Mouse (Mus musculus) adrenal gland, adult 18-20 months (tissue): ENCODE measurements at regions not wholly inside any gene's neighbourhood (a gene's known extent, or its start where the extent isn't known, plus 50 kb on each side); places are given as distances from the start of the nearest gene placed in this dataset.

Source experiments
- DNase-seq, 2 experiments: peaks; one replicate each; pipeline ENCODE4 v3.0.0; 2021 to 2022; ENCODE audit warnings: low spot score in 2 of 2

DNA sequence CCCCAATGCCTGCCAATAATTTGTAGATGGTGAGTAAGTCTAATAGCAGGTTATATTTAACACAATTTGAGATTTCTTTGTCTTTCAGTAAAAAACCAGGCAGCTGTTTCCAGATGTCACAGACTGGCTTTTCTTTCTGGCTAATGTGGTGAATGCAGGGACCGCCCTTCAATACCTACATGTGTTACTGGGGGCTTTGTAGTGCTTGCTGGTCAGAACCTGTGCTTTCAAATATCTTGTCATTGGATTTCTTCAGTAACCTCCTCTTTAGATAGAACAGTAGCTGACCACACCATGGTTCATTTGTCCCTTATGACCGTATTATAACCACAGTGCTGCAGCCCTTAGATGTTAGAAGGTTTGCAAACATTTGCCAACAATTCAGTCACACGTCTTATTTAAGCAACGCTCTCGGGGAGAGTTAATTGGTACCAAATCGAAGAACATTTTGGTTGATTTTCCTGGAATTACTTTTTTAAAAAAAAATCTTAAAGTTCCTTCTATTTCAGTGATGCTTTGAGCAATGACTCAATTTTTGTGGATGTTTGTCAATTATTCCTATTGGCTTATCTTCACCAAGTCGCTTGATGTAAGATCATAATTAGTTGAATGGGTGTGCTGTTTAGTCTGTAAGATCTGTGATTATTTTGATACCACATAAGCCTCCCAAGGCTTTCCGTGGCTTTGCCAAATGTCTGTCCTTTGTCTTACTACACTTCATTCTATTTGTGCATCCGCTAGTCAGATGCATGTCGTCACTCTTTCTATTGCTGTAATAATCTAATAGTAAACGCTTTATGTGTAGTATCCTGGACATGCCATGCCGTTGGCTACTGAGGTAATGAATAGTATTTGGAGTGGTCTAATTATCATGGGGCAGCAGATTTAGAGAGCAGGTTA lies 436.9 kb upstream of the Meis1 start:
- no peak for DNase-seq

DNA sequence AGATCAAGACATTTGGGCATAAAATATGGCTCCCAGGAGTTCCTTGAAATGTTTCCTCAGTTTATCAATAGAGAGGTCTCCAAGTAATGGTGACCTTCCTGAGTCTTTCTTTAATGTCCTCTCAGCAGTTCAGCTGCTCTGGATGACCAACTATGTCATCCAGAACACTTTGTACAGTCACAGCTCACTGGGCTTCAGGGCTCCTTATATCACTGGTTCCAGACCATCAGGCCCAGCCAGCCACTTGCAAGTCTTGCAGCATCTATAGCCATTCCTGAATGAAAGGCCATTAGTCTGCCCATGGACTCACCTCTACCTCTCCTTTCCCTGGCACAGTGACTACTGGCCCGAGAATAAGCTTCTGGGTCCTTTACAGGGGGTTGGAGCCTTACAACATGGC lies 437.8 kb upstream of the Meis1 start:
- no peak for DNase-seq

DNA sequence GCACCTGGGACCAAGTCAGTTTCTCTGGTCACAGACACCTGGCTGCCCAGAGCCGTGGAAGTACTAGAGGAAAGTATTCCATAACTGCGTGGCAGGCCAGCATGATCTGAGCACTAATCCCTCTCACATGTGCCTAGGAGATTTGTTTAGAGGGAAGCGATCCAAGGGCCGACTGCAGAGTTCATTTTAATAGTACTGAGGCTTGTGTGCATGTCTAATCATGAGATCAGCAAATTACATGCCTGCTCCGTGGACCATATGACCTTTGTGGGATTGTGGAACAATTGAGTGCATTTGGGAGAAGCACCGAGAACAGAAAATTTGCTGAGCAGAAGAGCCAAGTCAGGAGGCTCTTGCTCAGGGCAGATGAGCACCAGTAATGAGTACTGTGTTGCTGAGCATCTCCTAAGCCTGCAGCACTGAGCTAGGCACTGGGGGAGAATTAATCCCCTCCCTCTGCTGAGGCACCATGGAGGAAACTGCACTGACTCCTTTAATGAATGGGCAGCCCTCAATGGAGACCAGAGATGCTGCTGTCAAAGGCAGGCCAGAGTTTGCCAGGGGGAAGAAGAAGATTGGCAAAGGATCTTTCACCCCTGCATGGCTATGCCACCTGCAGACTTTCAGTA lies 445.1 kb upstream of the Meis1 start:
- DNase-seq = no peak

DNA sequence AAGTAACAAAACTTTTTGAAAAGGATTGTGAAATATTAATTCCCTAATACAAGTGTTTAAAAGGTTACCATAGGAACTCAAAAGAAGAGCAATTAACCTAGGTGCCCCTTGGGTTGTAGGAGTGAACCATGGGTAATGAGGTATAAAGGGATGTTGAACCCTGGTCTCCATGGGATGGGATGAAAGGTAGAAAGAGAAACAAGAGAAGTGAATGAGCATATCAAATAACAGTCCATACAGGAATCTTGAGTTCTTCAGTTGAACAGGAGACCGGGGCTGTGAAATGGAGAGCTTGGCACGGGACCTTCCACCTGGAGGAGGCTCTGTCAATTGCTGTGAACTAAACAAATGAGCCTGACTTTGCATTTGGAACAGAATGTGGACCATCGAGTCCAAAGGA lies 449.6 kb upstream of the Meis1 start:
- DNase-seq = no peak

DNA sequence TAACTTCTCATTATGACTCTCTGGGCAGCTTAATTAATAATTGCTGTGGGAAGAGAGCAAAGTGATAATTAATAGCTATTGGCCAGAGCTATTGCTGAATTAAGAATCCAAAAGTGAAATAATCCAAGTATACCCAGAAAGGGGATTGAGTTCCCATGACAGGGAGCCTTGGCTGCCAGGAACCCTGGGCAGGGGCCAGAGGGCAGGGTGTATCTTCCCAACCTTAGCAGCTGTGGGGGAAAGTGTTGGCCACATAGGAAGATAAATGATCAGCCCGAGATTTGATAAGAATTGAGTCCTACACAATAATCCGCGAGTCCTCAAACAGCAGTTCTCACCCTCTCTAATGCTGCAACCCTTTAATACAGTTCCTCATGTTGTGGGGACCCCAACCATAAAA lies 450.0 kb upstream of the Meis1 start:
- DNase-seq = no peak

DNA sequence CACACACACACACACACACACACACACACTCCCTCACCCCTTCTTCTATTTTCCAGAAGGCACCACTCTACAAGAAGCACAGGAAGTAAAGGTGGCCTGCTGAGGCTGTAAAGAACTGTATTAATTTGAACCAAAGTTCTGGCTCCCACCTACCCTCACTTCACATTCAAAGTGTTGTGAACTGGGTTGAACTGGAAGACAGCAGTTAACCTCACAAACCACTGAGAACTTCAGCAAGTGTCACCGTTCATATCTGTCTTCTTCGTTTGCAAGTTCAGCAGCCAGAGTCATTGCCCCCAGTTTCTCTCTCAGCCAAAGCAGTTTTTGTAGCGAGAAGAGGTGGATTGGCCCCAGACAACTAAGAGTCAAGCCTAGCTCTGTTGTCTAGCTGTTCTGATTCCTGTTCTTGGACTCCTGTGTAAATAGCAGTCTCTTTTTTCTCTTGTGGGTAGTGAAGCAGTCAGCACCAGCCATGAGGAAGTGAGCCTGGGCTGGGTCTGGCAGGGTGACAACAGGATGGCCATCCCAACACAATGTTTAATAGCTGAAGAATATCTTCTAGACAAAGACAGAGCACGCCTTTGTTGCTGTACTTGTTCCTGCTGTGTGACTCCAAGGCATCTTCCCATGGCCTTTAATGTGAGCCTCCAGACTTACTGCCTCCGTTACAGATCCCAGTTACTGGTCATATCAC lies 452.0 kb upstream of the Meis1 start:
- DNase-seq = no peak

DNA sequence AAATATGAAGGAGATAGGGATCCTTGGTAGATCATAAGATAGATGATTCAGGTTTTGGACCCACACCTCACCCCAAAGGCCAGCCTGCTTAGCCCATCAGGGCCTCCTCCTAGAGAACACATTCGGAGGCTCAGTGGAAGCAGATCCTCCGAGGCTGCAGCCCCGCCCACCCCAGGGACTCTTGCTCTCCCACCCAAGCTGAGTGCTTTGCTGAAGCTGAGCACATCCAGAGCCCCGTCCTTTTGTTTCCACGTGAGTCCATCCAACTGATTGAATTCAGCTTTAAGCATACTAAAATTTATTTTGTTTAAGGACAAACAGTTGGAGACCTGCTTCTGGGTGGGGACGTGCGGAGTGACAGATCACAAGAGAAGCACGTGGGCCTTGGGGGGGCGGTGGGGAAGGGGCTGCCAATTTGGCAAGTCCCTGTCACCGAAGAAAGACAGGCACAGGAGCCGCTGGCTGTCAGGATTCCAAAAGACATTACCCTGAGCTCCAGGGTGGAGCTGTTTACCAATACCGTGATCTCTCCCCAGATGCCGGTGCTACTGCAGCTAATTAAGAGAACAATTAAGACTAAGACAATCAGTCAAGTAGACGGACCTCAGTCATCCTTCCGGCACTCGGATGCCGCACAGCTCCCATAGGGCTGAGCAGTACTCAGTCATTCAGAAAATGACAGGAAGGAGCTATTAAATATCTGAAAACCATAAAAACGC lies 448.9 kb upstream of the Spred2 start:
- no peak for DNase-seq

DNA sequence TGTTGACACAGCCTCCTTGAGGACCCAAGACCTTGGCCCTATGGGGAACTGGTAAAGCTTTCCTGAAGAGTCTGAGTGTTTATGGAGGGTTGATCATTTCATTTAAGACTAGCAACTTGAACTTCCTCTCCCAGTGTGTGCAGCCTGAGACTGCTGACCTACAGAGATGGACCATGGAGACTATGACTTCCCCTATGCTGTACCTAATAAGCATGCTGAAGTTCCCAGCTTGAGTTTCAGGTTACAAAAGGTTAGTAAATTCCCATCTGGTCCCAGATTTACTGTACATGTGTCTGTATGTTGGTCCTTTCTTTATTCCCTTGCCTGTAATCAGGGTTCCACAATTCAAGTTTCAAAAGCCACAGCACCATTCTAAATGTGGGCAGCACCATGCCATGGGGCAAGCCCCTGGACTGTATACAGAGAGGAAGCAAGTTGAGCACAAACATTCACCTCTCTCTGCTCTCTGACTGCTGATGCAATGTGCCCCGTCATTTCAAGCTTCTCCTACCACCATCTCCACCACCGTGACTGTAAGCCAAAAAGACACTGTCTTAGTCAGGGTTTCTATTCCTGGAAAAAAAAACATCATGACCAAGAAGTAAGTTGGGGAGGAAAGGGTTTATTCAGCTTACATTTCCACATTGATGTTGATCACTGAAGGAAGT lies 431.0 kb upstream of the Spred2 start:
- DNase-seq = no peak

DNA sequence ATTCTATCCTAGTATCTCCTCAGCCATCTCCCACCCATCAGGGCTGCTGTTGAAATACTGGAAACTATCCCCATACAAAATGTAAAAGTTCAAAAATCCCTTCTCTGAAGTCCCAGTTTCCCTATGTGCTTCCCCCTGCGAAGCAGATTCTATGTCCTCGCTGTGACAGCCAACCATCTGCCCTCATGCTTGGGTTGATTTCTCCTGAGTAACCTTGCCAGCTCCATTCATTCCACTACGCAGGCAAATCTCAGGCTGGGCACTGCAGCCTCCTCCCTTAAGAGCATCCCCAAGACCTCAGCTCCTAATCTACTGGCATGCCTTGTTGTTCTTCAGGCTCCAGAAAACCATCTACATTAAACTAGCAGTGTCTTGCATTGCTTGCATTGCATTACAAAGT lies 402.5 kb upstream of the Spred2 start:
- DNase-seq = no peak

DNA sequence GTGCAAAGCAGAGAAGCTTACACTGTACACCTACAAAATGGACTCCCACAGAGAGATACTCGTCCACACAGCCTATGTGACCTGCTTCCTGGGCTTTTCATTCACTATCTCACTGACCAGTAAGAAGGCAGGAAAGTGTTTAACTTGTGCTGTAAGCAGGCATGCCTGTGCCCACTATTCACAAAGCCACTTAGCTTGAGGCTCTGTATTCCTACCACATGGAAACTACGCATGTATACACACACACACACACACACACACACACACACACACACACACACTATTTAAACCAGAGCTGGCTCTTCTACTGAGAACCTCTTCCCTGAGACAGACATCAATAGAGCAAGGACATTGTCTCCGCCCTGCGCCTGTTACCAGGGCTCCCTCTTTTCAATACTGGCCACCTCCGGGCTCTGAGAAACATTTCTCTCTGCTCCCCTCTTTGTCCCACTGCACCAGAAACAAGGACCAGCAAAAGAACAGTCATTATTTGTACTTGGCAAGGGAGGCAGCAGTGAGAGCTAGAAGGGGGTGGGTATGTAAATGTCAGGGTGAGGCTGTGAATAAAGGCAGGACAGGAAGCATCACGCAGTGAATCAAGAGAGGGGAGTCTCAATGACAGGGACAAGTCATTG lies 400.2 kb upstream of the Spred2 start:
- no peak for DNase-seq

DNA sequence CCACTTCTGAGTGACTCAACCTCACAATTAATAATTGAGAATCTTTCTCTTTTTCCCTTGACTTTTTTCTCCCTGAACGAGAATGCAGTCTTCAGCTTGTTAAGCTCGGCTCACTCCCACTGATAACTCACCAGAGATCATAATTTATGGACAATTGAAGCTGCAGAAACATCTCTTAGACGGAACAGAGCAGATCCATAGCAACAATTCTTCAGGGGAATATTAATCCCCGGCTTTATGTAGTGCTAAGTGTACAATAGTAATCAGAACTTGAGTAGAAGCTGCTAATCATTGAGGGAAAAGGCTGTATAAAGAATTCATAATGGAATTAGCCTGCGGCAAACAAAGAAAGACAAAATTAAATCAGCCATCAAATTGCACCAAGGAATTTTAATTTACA lies 395.0 kb upstream of the Spred2 start:
- no peak for DNase-seq

DNA sequence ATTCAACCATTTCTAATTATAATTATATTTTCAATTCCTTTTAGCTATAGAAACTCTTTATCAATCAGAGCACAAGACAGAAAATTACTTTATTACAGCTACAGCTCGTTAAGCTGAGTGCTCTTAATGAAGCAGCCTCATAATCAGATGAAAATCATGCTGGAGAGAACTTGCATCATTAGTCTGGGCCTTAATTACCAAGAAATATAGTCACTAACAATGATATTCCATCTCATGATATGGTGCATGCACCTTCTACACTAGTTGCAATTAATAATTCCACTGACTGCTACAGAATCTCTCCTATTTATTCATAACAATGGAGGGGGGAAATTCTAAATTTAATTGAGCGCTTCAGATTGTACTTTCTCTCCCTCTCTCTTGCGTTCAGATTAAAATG lies 393.5 kb upstream of the Spred2 start:
- DNase-seq = no peak

DNA sequence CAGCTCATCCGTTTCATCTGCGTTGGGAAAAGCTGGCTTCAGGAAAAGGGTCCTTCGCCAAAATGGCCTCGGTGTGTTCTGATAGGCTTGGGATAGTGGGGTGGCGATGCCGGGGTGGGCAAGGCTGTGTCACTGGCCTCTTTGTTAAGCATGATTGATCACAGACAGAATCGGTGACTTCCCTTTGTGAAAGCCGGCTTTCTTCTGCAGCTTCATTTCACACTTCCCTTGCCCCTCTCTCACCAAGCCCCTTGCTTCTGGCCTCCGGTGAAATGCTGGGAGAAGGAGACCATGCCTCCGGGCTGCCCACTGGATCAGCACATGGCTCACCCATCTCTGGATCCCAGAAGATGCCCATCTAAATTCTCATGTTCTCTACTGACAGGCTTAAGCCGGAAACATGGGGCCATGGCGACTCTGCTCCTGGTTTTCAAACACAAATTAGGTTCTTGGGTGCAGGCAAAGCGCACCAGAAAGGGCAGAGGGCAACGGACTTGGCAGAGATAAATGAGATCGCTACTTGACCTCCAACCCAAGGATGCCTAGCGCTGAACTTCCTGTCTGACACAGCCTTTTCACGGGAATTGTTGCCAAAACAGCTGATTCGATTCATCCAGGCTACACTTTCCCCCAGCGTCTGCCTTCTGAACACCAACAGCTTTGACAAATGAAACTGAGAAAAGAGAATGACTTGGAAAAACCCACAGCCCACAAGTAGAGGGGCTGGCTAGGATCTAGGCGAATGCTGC lies 392.7 kb upstream of the Spred2 start:
- DNase-seq = peak in 1 of 2 experiments; percentile 20

DNA sequence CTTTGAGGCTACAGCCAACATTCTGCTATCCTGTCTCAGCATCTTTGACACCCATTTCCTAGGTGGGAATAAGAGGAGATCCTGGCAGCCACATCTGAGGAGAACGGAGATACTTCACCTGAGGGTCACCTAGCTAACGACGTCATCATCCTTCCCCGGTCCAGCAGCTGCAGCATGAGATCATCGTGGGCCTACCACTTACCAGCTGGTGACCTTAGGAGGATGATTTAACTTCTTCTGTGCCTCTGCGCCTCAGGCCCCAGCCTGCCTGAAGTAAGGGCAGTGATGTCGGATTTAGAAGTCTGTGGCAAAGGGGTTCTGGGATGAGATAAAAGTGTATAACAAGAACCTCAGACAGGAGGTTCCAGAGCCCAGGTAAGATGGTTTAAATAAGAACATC lies 391.3 kb upstream of the Spred2 start:
- no peak for DNase-seq

DNA sequence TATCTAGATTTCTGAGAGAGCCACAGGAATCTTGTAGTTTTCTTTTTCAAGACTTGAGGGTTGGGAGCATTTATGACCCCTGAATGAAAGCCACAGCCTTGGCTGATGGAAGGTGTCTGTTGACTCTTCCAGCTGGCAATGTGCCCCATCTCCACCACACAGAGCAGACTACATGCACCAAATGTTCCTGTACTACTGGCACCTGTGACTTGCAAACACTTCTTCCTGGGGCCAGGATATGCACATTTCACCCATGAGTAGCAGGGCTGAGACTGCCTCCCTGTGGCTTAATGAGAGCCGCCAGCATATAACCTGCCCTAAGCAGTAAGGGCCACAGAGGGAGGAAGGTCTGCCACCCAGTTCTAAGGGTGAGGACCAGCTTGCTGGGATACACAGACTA lies 390.5 kb upstream of the Spred2 start:
- DNase-seq = no peak

DNA sequence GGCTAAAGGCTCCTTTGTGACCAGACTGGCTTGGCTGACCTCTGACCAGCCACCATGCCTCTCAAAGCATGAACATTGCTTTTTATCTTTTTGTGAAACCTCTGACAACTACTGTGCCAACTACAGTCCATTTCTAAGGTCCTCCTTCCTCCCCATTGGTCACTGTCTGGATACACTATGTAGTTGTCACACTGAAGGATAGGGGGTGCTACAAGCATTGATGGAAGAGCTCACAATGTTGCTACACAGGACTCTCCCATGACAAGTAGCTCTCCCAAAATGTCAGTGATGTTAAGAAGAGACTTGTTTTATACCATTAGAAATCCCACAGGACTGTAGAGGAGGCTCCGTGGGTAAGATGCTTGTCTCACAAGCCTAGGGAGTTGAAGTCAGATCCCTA lies 389.0 kb upstream of the Spred2 start:
- no peak for DNase-seq

DNA sequence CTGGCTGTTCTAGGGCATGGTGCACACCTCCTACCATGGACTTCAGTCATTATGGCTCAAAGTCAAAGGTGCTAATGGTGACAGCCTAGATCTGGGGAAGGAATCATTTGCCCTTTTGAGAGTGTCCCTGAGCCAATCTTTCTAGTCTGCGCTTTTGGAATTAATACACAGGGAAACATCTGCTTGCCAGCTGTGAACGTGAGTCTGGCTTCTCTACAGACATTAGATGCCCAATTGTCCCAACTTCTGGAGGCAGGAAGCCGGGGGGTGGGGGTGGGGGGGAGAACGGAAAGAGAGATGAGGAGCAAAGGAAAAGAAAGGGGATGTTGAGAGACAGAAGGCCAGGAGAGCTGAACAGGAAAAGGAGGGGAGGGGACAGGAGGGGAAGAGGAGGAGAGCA lies 377.9 kb upstream of the Spred2 start:
- no peak for DNase-seq

DNA sequence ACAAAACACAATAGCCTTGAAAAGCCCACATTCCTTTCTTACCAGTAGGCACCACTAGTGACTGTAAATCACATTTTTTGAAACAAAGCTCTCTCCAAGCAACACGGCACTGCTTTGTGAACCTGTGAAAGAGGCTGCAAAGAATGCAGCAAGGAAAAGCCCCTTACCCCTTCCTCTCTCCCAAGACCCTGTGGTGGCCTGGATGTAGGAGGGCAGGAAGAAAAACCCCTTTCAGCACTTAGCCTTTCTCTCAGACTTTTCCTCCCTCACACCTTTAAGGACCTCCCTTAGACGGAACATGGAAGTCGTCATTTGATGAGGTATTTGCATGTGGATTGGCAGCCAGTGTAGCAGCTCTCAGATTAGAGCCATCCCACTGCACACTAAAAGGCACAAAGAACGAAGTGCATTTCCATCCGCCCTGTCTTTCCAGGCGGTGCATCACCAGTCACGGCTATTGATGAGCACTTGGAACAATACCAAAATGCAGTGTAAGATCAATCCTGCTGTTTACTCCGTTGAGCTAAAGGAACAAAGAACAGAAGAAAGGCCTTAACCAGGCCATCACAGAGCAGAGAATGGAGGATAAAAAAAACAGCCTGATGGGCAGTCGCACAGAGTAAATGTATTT lies 369.7 kb upstream of the Spred2 start:
- no peak for DNase-seq
